Mouse (Mus musculus) frontal cortex, adult 2 months (tissue): ENCODE measurements around the gene Tmem178b. TPM values are rescaled to one million over a fixed set of nuclear protein-coding genes. Genes with fewer than 3 reads are reported as not detected.

Experiments
- DNase-seq, 2 experiments: peaks; one replicate each; pipeline ENCODE4 v3.0.0; 2022; ENCODE audit warnings: low spot score in 1 of 2; ENCODE audit errors: extremely low spot score in 1 of 2
- polyA plus RNA-seq: library from polyadenylated mRNA; depleted of rRNA; stranded (reverse); fragments of >200 nt; gene quantifications from 2 replicates; pipeline ENCODE4 v1.2.3, GENCODE M21; 2012

The Tmem178b gene
- polyA plus RNA-seq, 1 experiment: 72.4 TPM

GRCm38 (mm10) chr6:39917242-39917641 is 44.2 kb downstream of the Tmem178b start:
- DNase-seq: no peak

- no peak for DNase-seq
These were observed 44.7 kb downstream of the Tmem178b start for GRCm38 (mm10) chr6:39917729-39918128.

- no peak for DNase-seq
These were observed 46.1 kb downstream of the Tmem178b start for GRCm38 (mm10) chr6:39919011-39919709.

GRCm38 (mm10) chr6:39926442-39926841 is 53.4 kb downstream of the Tmem178b start:
- no peak for DNase-seq

- no peak for DNase-seq
These were observed 63.5 kb downstream of the Tmem178b start for GRCm38 (mm10) chr6:39936590-39936989.

- DNase-seq: no peak
These were observed 67.8 kb downstream of the Tmem178b start for GRCm38 (mm10) chr6:39940920-39941319.

GRCm38 (mm10) chr6:39944854-39945253 is 71.8 kb downstream of the Tmem178b start:
- DNase-seq: no peak

GRCm38 (mm10) chr6:39945670-39946440 is 72.8 kb downstream of the Tmem178b start:
- DNase-seq: no peak

GRCm38 (mm10) chr6:39946601-39947000 is 73.5 kb downstream of the Tmem178b start:
- DNase-seq: peak; percentile 33 to 56

- DNase-seq: no peak
These were observed 80.9 kb downstream of the Tmem178b start for GRCm38 (mm10) chr6:39953951-39954350.

- DNase-seq: no peak
These were observed 82.1 kb downstream of the Tmem178b start for GRCm38 (mm10) chr6:39955211-39955610.

GRCm38 (mm10) chr6:39964606-39965005 is 91.5 kb downstream of the Tmem178b start:
- DNase-seq: no peak

- DNase-seq: peak in 1 of 2 experiments; percentile 18
These were observed 97.2 kb downstream of the Tmem178b start for GRCm38 (mm10) chr6:39970281-39970680.

GRCm38 (mm10) chr6:39978942-39979341 is 105.9 kb downstream of the Tmem178b start:
- peak in 1 of 2 experiments; percentile 60 for DNase-seq

- no peak for DNase-seq
These were observed 117.7 kb downstream of the Tmem178b start for GRCm38 (mm10) chr6:39990772-39991171.

GRCm38 (mm10) chr6:39991922-39992321 is 118.9 kb downstream of the Tmem178b start:
- no peak for DNase-seq

GRCm38 (mm10) chr6:40006006-40006765 is 133.1 kb downstream of the Tmem178b start:
- DNase-seq: no peak

- no peak for DNase-seq
These were observed 135.3 kb downstream of the Tmem178b start for GRCm38 (mm10) chr6:40008166-40008907.

- no peak for DNase-seq
These were observed 136.6 kb downstream of the Tmem178b start for GRCm38 (mm10) chr6:40009718-40010117.

GRCm38 (mm10) chr6:40011066-40011465 is 138.0 kb downstream of the Tmem178b start:
- no peak for DNase-seq
